Comparison of ENCODE assay signal across 13 mouse cellular contexts in genomic region chr15:25354738-25355137, GRCm38 (mm10). TPM values are rescaled to one million over a fixed set of nuclear protein-coding genes. Genes with fewer than 3 reads are reported as not detected.
DNase-seq lines count a peak whose midpoint lies in the region; ATAC-seq and TF ChIP-seq lines count a peak whose summit lies in the region.
"Had no signal": no experiment of that assay in that cellular context is flagged by ENCODE, and none has a peak within 500 bp of the region (broad histone marks: within the 10 kb centered on the region; RNA-seq: fewer than 3 reads in every experiment).

No protein-coding gene starts in this region.

- ATAC-seq in liver, embryonic 13.5 days (ENCODE audit: low read depth): 0 out of 2 replicates have a peak, but pooled peaks have one; percentile 31
- ATAC-seq in monocyte, adult 5-6 weeks (replicated peaks; ENCODE audit: insufficient number of reproducible peaks, low FRiP score, low TSS enrichment, poor library complexity, severe bottlenecking): peak; percentile 97

- peak overlapping the region; percentile 24; the same call in 1 of the 2 replicates for H3K27ac ChIP-seq in MEL (ENCODE audit: control insufficient read depth, low read depth, low read length)
- H3K27ac ChIP-seq in liver, embryonic 13.5 days: no peak overlapping the region

- no peak for TF ChIP-seq RAD21 in MEL (IDR thresholded peaks at IDR 0.05; ENCODE audit: low read depth, low read length)

- no peak overlapping the region for H3K4me3 ChIP-seq in MEL (ENCODE audit: control insufficient read depth in 1 of 2, insufficient read depth in 1 of 2, low read depth in 2 of 2, low read length in 2 of 2)
- H3K4me3 ChIP-seq in liver, embryonic 13.5 days (replicated peaks): no peak overlapping the region
- H3K4me3 ChIP-seq: myocyte had no signal

- H3K9me3 ChIP-seq in MEL (replicated peaks; ENCODE audit: insufficient read depth, low read length): no peaks in the 10 kb centered on the region
- no peaks in the 10 kb centered on the region for H3K9me3 ChIP-seq in liver, embryonic 13.5 days (replicated peaks)

- H3K27me3 ChIP-seq in MEL (ENCODE audit: control insufficient read depth in 1 of 2, insufficient read depth in 2 of 2, low read length in 2 of 2): no peaks in the 10 kb centered on the region
- H3K27me3 ChIP-seq in liver, embryonic 13.5 days: no peaks in the 10 kb centered on the region

- no peak for TF ChIP-seq CTCF in MEL (IDR thresholded peaks at IDR 0.05 in 2 of 3, conservative IDR thresholded peaks at IDR 0.05 in 1 of 3; ENCODE audit: control insufficient read depth in 1 of 3, insufficient read depth in 1 of 3, low read depth in 2 of 3, low read length in 3 of 3, poor library complexity in 1 of 3, severe bottlenecking in 1 of 3)

- H3K36me3 ChIP-seq in MEL (ENCODE audit: control insufficient read depth in 1 of 2, insufficient read depth in 2 of 2, low read length in 2 of 2): no peaks in the 10 kb centered on the region
- H3K36me3 ChIP-seq in liver, embryonic 13.5 days: no peaks in the 10 kb centered on the region

- DNase-seq in heart, adult 8-10 months (ENCODE audit: low spot score): peak; percentile 4
- DNase-seq in heart, postnatal 14 days: no peak
- DNase-seq in MEL (ENCODE audit: low read depth, low spot score): no peak
- peak; percentile 7 for DNase-seq in liver, embryonic 13.5 days
- no peak for DNase-seq in kidney, adult 11 months
- DNase-seq in left cerebral cortex, adult 11 months (ENCODE audit: low spot score): no peak
- DNase-seq in right cerebral cortex, postnatal 25 days: no peak
- DNase-seq: adrenal gland, postnatal 25 days; cerebellum, adult 18-20 months; gastrocnemius, postnatal 10 days; kidney, postnatal 4 days had no signal

- TF ChIP-seq POLR2A in MEL (IDR thresholded peaks at IDR 0.05; ENCODE audit: control insufficient read depth in 1 of 2, insufficient read depth in 1 of 2, low read depth in 1 of 2, low read length in 2 of 2, poor library complexity in 1 of 2): no peak

- 30% methylated on average over 6 of the region's 6 CpGs for WGBS in liver, embryonic 13.5 days (ENCODE audit: insufficient replicate concordance)

- H3K4me2 ChIP-seq in liver, embryonic 13.5 days: no peak overlapping the region

- intact Hi-C loops in heart, postnatal 14 days (cut with DNase I): no loop called here

- TF ChIP-seq EP300 in MEL (IDR thresholded peaks at IDR 0.05; ENCODE audit: low read depth in 1 of 2, low read length in 2 of 2): no peak

- no peaks in the 10 kb centered on the region for H3K79me2 ChIP-seq in MEL (ENCODE audit: control insufficient read depth, insufficient read depth, low read length, poor library complexity)

- H3K4me1 ChIP-seq in MEL (ENCODE audit: control insufficient read depth in 1 of 2, insufficient read depth in 2 of 2, low read length in 2 of 2): peaks cover 0 to 3% of the 10 kb centered on the region in 2 experiments; a peak in 2 of 4 replicates
- no peaks in the 10 kb centered on the region for H3K4me1 ChIP-seq in liver, embryonic 13.5 days (replicated peaks)

- no peak overlapping the region for H3K9ac ChIP-seq in MEL (ENCODE audit: control insufficient read depth, low read depth, low read length, poor library complexity, severe bottlenecking)
- H3K9ac ChIP-seq in liver, embryonic 13.5 days: no peak overlapping the region

TF ChIP-seq in MEL, 35 proteins besides CTCF, POLR2A, EP300 and RAD21:
- TF ChIP-seq MEF2A (IDR thresholded peaks at IDR 0.05; ENCODE audit: extremely low read depth, insufficient replicate concordance, low read depth, low read length, poor library complexity, severe bottlenecking) (no peak), ETS1 (IDR thresholded peaks at IDR 0.05; ENCODE audit: low read depth, low read length) (peak; percentile 71), ZMIZ1 (IDR thresholded peaks at IDR 0.05; ENCODE audit: low read depth, low read length) (no peak), RCOR1 (IDR thresholded peaks at IDR 0.05; ENCODE audit: low read depth, low read length) (no peak), USF1 (IDR thresholded peaks at IDR 0.05; ENCODE audit: low read depth, low read length) (peak; percentile 53), BHLHE40 (IDR thresholded peaks at IDR 0.05; ENCODE audit: borderline replicate concordance, low read depth, low read length) (peak; percentile 35; the same call in 1 of the 2 replicates), JUND (IDR thresholded peaks at IDR 0.05; ENCODE audit: low read depth, low read length) (no peak), POLR2AphosphoS5 (IDR thresholded peaks at IDR 0.05; ENCODE audit: borderline replicate concordance, low read depth, low read length) (no peak)

RNA-seq across cellular contexts. Expression of gene Basp1, which starts 58.8 kb away (rescaled TPM):
- under 1 TPM; 0.73 to 0.91 (median 0.83) TPM for total RNA-seq in heart, adult 8-10 months (2022)
- total RNA-seq in heart, postnatal 14 days (2021): 1 to 10 TPM; 3.0 to 4.2 TPM
- total RNA-seq in MEL (2012; rRNA removed): 0.07 and 0.12 TPM in 2 replicates
- polyA plus RNA-seq in MEL (2012; ENCODE audit: insufficient read depth in 1 of 2, insufficient read length in 2 of 2, low read depth in 1 of 2, low replicate concordance in 2 of 2, missing spikeins in 1 of 2): not detected
- 2.2 and 2.4 TPM in 2 replicates for polyA plus RNA-seq in liver, embryonic 13.5 days (2015; fragmentation: Nextera tagmentation; extraction: Ambion mirVana)
- 1.6 to 17.8 TPM (median 16.7 TPM) in 3 replicates for total RNA-seq in monocyte, adult 5-6 weeks (2017)

Comparison
In these comparisons a context has a peak if more than half of its experiments do, and no peak if none do; other contexts are left out.
1. DNase-seq: peak in heart, adult 8-10 months (single experiment) and liver, embryonic 13.5 days (single experiment); none in heart, postnatal 14 days (0 of 2), MEL (single experiment), kidney, adult 11 months (single experiment), left cerebral cortex, adult 11 months (single experiment) and right cerebral cortex, postnatal 25 days (single experiment).